Mouse (Mus musculus) pancreas, adult 10 weeks (tissue): ENCODE measurements around the gene Olfr243. TPM values are rescaled to one million over a fixed set of nuclear protein-coding genes. Genes with fewer than 3 reads are reported as not detected.

ENCODE experiments used
- polyA plus RNA-seq: library from polyadenylated mRNA; stranded (reverse); fragments of 350-450 nt; fragmentation: Illumina TruSeq; extraction: RNeasy Lipid Tissue Mini Kit (QIAGEN cat#74804); gene quantifications from one replicate; pipeline ENCODE4 v1.2.3, GENCODE M21; 2015; ENCODE audit warnings: low read depth, low replicate concordance; ENCODE audit not compliant: insufficient read depth

Gene Olfr243
- not detected for polyA plus RNA-seq

DNA sequence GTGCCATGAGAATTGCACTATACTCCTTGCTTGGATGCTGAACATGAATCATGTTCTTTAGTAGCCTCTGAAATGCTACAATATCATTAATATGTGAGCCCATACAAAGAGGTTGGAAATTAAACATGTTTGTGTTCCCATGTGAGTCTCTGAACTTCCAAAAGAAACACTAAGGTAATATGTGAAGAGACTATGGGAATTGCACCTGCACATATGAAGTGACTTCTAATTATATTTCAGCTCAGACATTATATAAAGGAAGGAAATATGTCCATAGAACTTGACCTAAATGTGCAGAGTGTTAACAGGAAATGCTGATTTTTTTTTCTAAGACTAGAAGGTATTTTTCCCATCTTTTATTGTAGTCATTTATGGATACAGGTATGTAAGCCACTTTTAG, at the start of gene Olfr243:
TSS of gene Olfr243 (plus strand) at position 301 of the 400 bp plus-strand sequence.

DNA sequence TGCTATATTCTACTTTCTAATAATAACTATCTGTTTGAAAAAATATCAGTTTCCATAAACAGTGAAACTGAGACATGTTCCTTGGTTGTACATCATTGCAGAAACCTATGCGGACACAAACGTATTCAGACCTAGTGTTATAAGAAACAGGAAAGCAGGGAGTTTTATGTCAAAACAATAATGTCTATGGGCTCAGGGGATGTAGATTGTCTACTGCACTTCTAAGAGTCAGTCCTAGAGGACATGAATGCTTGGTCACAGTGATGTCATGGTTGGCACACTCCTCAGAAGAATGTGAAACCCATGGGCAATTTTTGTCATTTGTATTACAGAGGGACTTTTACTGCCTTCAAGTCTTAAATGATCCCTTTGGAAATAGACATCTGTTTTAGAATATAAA, 43.4 kb upstream of the Olfr243 start, which contains the start of gene Olfr624:
TSS of gene Olfr624 (minus strand) at position 101 of the 400 bp plus-strand sequence.

DNA sequence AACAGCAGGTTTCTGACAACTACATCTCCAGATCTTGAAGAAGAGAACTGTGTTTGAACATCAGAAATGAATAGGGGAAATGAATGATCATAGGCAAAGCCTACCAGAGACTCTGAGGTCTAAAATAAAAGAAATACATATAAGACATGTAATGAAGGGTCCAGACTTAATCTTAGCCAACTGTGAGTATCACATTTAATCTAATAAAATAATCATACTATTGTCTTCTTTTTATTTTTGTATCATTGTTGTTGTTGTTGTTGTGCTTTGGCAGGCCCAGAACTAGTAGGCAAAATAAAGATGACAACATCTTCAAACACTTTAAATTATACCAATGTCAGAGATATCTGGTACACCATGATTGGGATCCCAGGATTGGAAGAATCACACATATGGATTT, 32.1 kb upstream of the Olfr243 start, which contains the start of gene Olfr625-ps1:
TSS of gene Olfr625-ps1 (plus strand) at position 301 of the 400 bp plus-strand sequence.

DNA sequence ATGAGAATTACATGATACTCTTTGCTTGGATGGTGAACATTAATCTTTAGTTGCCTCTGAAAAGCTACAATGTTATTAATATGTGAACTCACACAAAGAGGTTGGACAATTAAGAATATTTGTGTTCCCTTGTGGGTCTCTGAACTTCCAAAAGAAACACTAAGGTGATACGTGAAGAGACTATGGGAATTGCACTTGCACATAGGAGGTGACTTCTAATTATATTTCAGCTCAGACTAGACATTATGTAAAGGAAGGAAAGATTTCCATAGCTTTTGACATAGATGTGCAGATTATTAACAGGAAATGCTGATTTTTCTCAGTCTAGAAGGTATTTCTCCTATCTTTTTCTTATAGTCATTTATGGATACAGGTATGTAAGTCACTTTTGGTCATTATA, 15.6 kb downstream of the Olfr243 start, which contains the start of gene Olfr628:
TSS of gene Olfr628 (plus strand) at position 301 of the 400 bp plus-strand sequence.

DNA sequence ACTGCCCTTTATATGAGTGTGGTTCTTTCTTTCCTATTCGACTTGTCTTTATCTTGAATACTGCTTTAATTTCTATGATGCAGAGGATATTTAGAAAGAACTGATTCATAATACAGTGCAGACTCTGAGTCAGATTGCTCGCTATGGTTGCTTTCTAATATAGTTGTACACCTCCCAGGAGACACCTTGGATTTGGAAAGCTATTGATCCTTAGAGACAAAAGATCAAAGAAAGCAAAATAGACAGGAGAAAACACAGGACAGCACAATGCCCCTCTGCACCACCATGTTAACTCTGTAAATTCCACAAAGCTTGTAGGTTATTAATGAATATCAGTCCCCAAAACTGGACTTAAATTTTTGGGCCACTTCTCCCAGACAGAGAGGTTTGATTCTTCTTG, 30.4 kb downstream of the Olfr243 start, which contains the start of gene Olfr629:
TSS of gene Olfr629 (minus strand) at position 101 of the 400 bp plus-strand sequence.

DNA sequence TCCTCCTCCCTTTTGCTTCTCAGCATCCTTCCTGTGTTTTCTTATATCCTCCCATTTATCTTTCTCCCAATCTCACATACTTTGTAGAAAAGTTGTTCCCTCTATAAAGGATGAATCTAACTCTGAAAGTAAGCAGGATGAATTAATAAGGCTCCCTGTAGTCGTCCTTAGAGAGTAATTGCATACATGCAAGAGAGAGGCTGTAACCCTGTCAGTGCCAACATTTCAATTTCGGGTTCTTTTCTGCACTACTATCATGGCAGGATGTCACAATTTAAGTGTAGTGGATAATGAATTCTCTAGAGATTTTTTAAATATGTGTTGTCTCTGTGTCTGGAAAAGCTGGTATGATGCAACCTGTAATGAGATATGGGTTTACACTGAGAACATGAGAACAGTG, 42.8 kb downstream of the Olfr243 start, which contains the start of gene Olfr630:
TSS of gene Olfr630 (minus strand) at position 101 of the 400 bp plus-strand sequence.

Other genes with a start within 250 kb of the Olfr243 start
- not detected for gene Olfr608, start 244.8 kb upstream of the Olfr243 start, polyA plus RNA-seq
- not detected for gene Olfr609, start 216.6 kb upstream of the Olfr243 start, polyA plus RNA-seq
- not detected for gene Olfr610, start 202.5 kb upstream of the Olfr243 start, polyA plus RNA-seq
- gene Olfr611, start 193.8 kb upstream of the Olfr243 start, polyA plus RNA-seq, result not detected
- gene Olfr612, start 172.0 kb upstream of the Olfr243 start, polyA plus RNA-seq, result not detected
- not detected for gene Olfr613, start 166.6 kb upstream of the Olfr243 start, polyA plus RNA-seq
- not detected for gene Olfr615, start 158.6 kb upstream of the Olfr243 start, polyA plus RNA-seq
- gene Olfr616, start 145.5 kb upstream of the Olfr243 start, polyA plus RNA-seq, result not detected
- gene Olfr617, start 141.6 kb upstream of the Olfr243 start, polyA plus RNA-seq, result not detected
- gene Olfr618, start 124.6 kb upstream of the Olfr243 start, polyA plus RNA-seq, result not detected
- not detected for gene Olfr619, start 114.1 kb upstream of the Olfr243 start, polyA plus RNA-seq
- gene Olfr620, start 102.1 kb upstream of the Olfr243 start, polyA plus RNA-seq, result not detected
- gene Olfr622, start 72.0 kb upstream of the Olfr243 start, polyA plus RNA-seq, result not detected
- gene Olfr623, start 51.0 kb upstream of the Olfr243 start, polyA plus RNA-seq, result not detected
- not detected for gene Olfr624, start 43.5 kb upstream of the Olfr243 start, polyA plus RNA-seq
- gene Olfr625-ps1, start 32.0 kb upstream of the Olfr243 start, polyA plus RNA-seq, result not detected
- gene Olfr628, start 15.7 kb downstream of the Olfr243 start, polyA plus RNA-seq, result not detected
- not detected for gene Olfr629, start 30.3 kb downstream of the Olfr243 start, polyA plus RNA-seq
- gene Olfr630, start 42.7 kb downstream of the Olfr243 start, polyA plus RNA-seq, result not detected
- gene Olfr69, start 56.9 kb downstream of the Olfr243 start, polyA plus RNA-seq, result not detected
- gene Olfr68, start 65.0 kb downstream of the Olfr243 start, polyA plus RNA-seq, result not detected
- not detected for gene Olfr67, start 77.2 kb downstream of the Olfr243 start, polyA plus RNA-seq
- gene Hbb-bt, start 99.3 kb downstream of the Olfr243 start, polyA plus RNA-seq, result 331 TPM
- 2,689 TPM for gene Hbb-bs, start 113.4 kb downstream of the Olfr243 start, polyA plus RNA-seq
- not detected for gene Hbb-bh2, start 125.8 kb downstream of the Olfr243 start, polyA plus RNA-seq
- gene Hbb-bh1, start 128.5 kb downstream of the Olfr243 start, polyA plus RNA-seq, result not detected
- not detected for gene Hbb-y, start 138.5 kb downstream of the Olfr243 start, polyA plus RNA-seq
- gene Olfr66, start 171.6 kb downstream of the Olfr243 start, polyA plus RNA-seq, result not detected
- not detected for gene Olfr64, start 179.8 kb downstream of the Olfr243 start, polyA plus RNA-seq
- not detected for gene Olfr65, start 188.8 kb downstream of the Olfr243 start, polyA plus RNA-seq
- not detected for gene Olfr631, start 214.2 kb downstream of the Olfr243 start, polyA plus RNA-seq
- gene Olfr632, start 219.7 kb downstream of the Olfr243 start, polyA plus RNA-seq, result not detected
- not detected for gene Olfr633, start 229.8 kb downstream of the Olfr243 start, polyA plus RNA-seq